Mouse (Mus musculus) bone marrow macrophage, adult 2 months (primary cell): Measurements from ENCODE around the gene Pgm2l1.

Source experiments
- CTCF ChIP-seq: IDR thresholded peaks from 2 replicates; pipeline ENCODE4 v1.5.1; 2012; ENCODE audit warnings: low read depth, mild to moderate bottlenecking, low read length, moderate library complexity
- POLR2A ChIP-seq: IDR thresholded peaks from 2 replicates; pipeline ENCODE4 v1.6.1; 2012; ENCODE audit warnings: mild to moderate bottlenecking, low read depth, low read length, borderline replicate concordance

DNA sequence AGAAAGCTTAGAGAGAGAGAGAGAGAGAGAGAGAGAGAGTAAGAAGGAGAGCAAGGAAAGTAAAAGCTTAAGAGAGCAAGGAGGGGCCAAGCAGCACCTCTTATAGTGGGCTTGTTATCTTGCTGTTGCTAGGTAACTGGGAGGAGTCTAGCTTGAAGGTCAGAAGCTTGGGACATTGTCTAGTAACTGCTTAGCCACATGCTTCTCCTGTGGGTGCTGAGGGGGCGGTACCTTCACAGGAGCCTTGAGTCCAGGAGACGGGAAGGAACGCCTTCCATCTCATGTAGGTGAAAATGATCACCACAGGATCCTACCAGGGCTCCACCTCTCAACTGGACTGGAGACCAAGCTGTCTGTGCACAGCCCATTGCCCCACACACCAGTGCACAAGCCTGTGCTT, 74.2 kb downstream of the Pgm2l1 start:
- TF ChIP-seq CTCF (no peak), POLR2A (no peak)
